Mouse (Mus musculus): ENCODE measurements around the gene Cast. TPM values are rescaled to one million over a fixed set of nuclear protein-coding genes. Genes with fewer than 3 reads are reported as not detected.

Gene Cast
- total RNA-seq (2023) = 100 to 121 TPM (median 112 TPM) in 4 replicates

DNA sequence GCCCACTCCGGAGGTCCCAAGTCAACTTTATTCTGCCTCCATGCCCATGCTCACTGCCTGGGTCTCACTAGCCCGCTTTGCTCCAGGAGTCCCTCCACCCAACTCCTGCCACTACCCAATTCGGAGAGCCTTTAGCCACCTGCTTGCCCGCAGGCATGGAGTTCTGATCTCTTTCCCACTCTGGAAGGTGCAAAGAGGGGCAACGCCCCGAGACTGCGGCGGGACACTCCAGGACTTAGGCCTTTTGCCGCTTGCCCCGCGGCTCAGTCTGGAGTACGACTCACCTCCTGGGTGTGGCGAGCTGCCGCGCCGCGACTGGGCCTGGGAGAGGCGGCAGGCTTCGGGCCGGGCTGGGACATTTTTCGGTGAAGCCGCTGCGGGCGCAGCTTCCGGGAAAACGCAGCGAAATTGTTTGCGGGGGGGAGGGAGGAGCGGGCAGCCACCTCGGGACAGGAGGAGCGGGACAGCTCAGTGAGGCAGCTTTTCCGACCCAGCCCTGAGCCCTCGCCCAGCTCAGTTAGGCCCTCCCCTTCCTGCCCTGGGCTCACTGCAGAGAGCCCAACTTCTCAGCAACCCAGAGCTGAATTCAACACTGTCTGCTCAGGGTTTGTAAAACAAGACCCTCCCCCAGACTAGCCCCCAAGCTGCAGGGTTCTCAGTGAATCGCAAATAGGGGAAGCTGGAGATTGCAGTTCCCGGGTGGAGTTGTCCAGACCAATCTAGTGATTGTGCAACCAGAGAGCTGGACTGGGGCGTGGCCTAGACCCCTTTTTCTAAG, at the start of gene Cast:
Gene Cast (minus strand): TSS at position 659 of the 778 bp plus-strand sequence.

Other genes starting within 250 kb of the Cast start
- 71.9 to 83.1 TPM (median 77.0 TPM) in 4 replicates for gene Erap1, start 169.2 kb downstream of the Cast start, total RNA-seq (2023)